Mouse (Mus musculus) cortical plate, adult 2 months (tissue): ENCODE results near the gene Sulf2. TPM values are rescaled to one million over a fixed set of nuclear protein-coding genes. Genes with fewer than 3 reads are reported as not detected.

Experiments
- H3K27ac ChIP-seq: fragments of 200-500 bp; 2 replicates; pipeline ENCODE4 v1.5.1; 2012; ENCODE audit warnings: low read length, control low read depth, inconsistent platforms; ENCODE audit not compliant: insufficient read depth
- H3K4me1 ChIP-seq: fragments of 200-500 bp; 2 replicates; pipeline ENCODE4 v1.6.1; 2011; ENCODE audit warnings: low read length; ENCODE audit not compliant: control insufficient read depth, insufficient read depth
- H3K4me3 ChIP-seq: fragments of 200-500 bp; 2 replicates; pipeline ENCODE4 v1.5.1; 2011; ENCODE audit warnings: mild to moderate bottlenecking, low read length, control low read depth; ENCODE audit not compliant: insufficient read depth
- CTCF ChIP-seq: fragments of 200-500 bp; IDR thresholded peaks from 2 replicates; pipeline ENCODE4 v1.5.1; 2011; ENCODE audit warnings: mild to moderate bottlenecking, control low read depth, low read length; ENCODE audit not compliant: insufficient read depth; ENCODE audit errors: extremely low read depth
- POLR2A ChIP-seq: fragments of 200-500 bp; IDR thresholded peaks from 2 replicates; pipeline ENCODE4 v1.6.1; 2011; ENCODE audit warnings: mild to moderate bottlenecking, low read length, control low read depth; ENCODE audit not compliant: insufficient read depth; ENCODE audit errors: extremely low read depth
- polyA plus RNA-seq: library from polyadenylated mRNA; depleted of rRNA; stranded (reverse); fragments of >200 nt; gene quantifications from 2 replicates; pipeline ENCODE4 v1.2.3, GENCODE M21; 2012; rRNA removed

Gene Sulf2
- polyA plus RNA-seq, 1 experiment = 69.5 TPM

DNA sequence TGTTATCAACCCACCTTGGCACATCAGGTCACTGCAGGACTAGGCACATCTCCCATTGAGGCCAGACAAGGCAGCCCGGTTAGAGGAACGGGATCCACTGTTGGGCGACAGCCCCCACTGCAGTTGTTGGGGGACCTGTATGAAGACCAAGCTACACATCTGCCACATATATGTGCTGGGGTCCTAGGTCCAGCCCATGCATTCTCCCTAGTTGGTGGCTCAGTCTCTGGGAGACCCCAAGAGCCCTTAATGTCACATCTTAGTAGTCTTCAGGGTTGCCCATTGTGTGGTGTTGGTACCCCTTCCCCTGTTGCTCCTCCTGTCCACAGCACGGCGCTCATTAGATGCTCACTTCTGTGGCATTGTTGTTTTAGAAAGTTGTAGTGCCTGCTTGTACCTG lies 122.8 kb downstream of the Sulf2 start:
- TF ChIP-seq CTCF (no peak), POLR2A (no peak)
- H3K27ac ChIP-seq = no peak overlapping the region
- no peak overlapping the region for H3K4me3 ChIP-seq

DNA sequence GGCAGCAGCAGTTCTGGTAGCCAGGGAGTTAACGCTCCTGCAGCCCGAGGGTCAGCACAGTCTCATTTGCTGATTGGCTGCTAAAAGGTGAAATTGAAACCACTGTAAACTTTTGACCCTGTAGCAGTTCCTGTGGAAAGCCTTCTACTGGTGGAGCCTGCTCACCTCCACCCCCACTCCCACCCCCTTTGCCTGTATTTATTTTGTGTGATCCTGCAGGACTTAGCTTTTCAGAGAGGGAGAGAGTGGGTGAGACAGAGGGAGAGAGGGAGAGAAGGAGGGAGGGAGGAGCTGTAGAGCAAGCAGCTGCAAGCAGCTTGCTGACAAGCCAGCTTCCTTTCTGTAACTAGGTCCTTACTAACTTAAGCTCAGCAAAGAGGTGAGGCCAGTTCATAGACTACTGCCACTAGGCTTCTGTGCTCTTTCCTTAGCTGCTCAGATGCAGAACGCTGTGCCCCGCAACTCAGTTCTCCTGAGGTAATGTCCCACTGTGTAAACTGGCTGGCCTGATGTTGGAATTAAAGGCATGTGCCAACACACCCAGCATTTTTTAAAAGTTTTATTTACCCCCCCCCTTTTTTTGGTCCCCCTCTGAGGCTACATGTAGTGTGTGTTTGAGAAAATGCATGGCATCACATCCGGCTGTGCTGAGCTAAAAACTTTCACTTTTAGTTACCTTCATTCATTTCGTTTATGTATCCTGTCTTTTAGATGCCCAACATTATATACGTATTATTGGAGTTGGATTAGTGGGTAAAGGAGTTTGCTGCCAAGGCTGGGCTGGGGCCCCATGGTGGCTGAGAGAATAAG lies 124.1 kb downstream of the Sulf2 start:
- Histone ChIP-seq H3K4me3 (no peak overlapping the region), H3K27ac (no peak overlapping the region), H3K4me1 (peaks cover 5% of the 10 kb centered on the region)
- TF ChIP-seq CTCF = no peak
- peak; percentile 38; the same call in 1 of the 2 replicates for TF ChIP-seq POLR2A

More for the DNA sequence above, 122.8 kb downstream of the Sulf2 start:
- H3K4me1 ChIP-seq = peaks cover 5% of the 10 kb centered on the region

GRCm38 (mm10) chr2:166030256-166030995 lies 125.0 kb downstream of the Sulf2 start:
- H3K27ac ChIP-seq = peak overlapping the region; percentile 54
- H3K4me3 ChIP-seq = no peak overlapping the region
- TF ChIP-seq POLR2A = no peak
- TF ChIP-seq CTCF = no peak
- peaks cover 5% of the 10 kb centered on the region for H3K4me1 ChIP-seq

- H3K4me1 ChIP-seq = peaks cover 4% of the 10 kb centered on the region
- H3K4me3 ChIP-seq = no peak overlapping the region
- no peak overlapping the region for H3K27ac ChIP-seq
- TF ChIP-seq CTCF = no peak
- no peak for TF ChIP-seq POLR2A
Measured at GRCm38 (mm10) chr2:166029232-166029631, 126.2 kb downstream of the Sulf2 start.

DNA sequence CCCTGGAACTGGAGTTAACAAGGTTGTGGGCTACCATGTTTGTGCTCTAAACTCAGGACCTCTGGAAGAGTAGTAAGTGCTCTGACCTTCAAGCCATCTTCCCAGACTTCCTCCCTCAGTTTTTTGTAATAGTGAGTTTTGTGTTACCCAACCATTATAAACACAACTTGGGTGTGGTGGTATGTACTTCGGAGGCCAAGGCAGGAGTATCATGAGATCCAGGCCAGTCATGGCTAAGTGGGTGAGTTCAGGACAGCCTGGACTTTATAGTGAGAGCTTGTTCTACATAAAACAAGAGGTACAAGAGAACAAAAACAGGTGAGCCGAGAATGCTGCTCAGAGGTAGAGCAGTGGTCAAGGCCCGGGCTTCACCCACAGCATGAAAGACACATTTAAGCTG lies 127.6 kb downstream of the Sulf2 start:
- no peak for TF ChIP-seq POLR2A
- no peak for TF ChIP-seq CTCF
- Histone ChIP-seq H3K27ac (no peak overlapping the region), H3K4me3 (no peak overlapping the region), H3K4me1 (peaks cover 4% of the 10 kb centered on the region)

DNA sequence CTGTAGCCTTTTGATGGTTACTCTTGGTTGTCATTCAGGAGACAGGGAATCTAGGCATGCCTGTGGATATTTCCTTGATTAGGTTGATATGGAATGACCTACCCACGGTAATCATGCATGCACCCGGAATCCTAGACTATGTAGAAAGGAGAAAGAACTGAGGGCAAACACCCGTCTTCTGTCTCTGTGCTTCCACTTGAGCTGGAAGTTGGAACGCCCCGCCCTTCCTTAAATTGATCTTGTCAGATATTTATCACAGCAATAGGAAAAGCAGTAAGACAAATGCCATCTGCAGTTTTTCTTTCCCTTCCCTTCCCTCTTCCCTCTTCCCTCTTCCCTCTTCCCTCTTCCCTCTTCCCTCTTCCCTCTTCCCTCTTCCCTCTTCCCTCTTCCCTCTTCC lies 129.5 kb downstream of the Sulf2 start:
- Histone ChIP-seq H3K27ac (no peak overlapping the region), H3K4me3 (no peak overlapping the region), H3K4me1 (peaks cover 12% of the 10 kb centered on the region)
- TF ChIP-seq CTCF = no peak
- TF ChIP-seq POLR2A = no peak

DNA sequence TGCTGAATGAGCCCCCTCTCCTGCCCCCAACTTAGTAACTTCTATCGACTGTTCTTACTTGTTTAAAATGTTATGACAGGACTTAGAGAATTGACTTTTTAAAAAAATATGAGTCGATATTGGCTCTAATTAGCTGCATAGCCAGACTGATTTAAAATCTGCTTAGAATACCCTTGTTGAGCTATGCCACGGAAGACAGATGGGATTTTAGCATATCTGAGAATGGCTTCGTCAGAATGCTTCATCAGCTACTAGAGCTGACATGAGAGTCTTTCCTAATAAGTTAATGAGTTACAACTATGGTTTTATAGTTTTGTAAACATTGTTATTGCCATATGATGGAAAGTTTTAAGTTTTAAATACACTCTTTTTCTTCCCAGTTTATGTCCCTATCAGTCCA lies 130.8 kb downstream of the Sulf2 start:
- Histone ChIP-seq H3K27ac (no peak overlapping the region), H3K4me3 (no peak overlapping the region), H3K4me1 (peaks cover 11% of the 10 kb centered on the region)
- no peak for TF ChIP-seq POLR2A
- no peak for TF ChIP-seq CTCF

DNA sequence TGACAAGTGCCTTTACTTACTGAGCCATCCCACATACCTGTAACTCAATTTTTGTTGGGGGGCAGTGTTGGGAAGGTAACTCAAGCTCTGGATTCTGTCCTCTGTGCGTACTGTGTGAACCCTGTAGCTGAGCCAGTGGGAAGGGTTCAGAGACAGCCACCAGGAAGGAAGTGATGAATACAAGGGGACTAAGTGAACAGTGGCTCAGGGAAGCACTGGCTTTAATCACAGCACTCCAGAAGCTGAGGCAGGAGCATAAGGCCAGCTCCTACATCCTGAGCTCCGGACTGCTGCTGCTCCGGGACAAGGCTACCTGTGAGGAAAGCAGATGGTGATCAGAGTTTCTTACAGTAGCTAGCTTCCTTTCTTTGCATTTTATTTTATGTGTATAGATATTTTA lies 131.4 kb downstream of the Sulf2 start:
- TF ChIP-seq POLR2A = no peak
- TF ChIP-seq CTCF = no peak
- no peak overlapping the region for H3K4me3 ChIP-seq
- no peak overlapping the region for H3K27ac ChIP-seq
- H3K4me1 ChIP-seq = peaks cover 11% of the 10 kb centered on the region

Other genes with a start within 250 kb of the Sulf2 start
- 29.7 and 32.8 TPM in 2 replicates for gene Ncoa3, start 163.0 kb downstream of the Sulf2 start, polyA plus RNA-seq